Mouse (Mus musculus): ENCODE measurements around the gene Plxna4. TPM values are rescaled to one million over a fixed set of nuclear protein-coding genes. Genes with fewer than 3 reads are reported as not detected.

Gene Plxna4
- total RNA-seq, 1 experiment = 0.98 TPM

GRCm38 (mm10) chr6:32520097-32520496 lies 67.9 kb downstream of the Plxna4 start:
- in situ Hi-C loops (cut with MboI; ENCODE audit: low sequenced_read_pairs in 2 of 2, unreplicated experiment in 2 of 2) = no loop called here
- no peak for TF ChIP-seq HCFC1 (IDR thresholded peaks at IDR 0.05; ENCODE audit: borderline replicate concordance, insufficient read depth, low read length)
- no peak for TF ChIP-seq CHD2 (IDR thresholded peaks at IDR 0.05; ENCODE audit: low read depth, low read length)
- TF ChIP-seq ZNF384 (IDR thresholded peaks at IDR 0.05; ENCODE audit: low read depth, low read length) = no peak
- TF ChIP-seq ZC3H11A (IDR thresholded peaks at IDR 0.05; ENCODE audit: borderline replicate concordance, low read depth, low read length) = no peak
- no peak for TF ChIP-seq MAFK (IDR thresholded peaks at IDR 0.05; ENCODE audit: insufficient read depth, low read depth, low read length)
- Histone ChIP-seq H3K27ac (ENCODE audit: insufficient read depth, low read depth, low read length, poor library complexity, severe bottlenecking) (no peak overlapping the region), H3K9me3 (ENCODE audit: control insufficient read depth, insufficient read depth, low read depth, low read length) (no peaks in the 10 kb centered on the region), H3K4me3 (ENCODE audit: insufficient read depth in 1 of 2, low read depth in 1 of 2, low read length in 2 of 2, poor library complexity in 1 of 2, severe bottlenecking in 1 of 2) (no peak overlapping the region), H3K4me1 (ENCODE audit: control insufficient read depth in 2 of 2, insufficient read depth in 2 of 2, low read length in 2 of 2, poor library complexity in 1 of 2) (no peaks in the 10 kb centered on the region), H3K36me3 (ENCODE audit: control insufficient read depth, insufficient read depth, low read length, poor library complexity, severe bottlenecking) (no peaks in the 10 kb centered on the region), H3K9ac (ENCODE audit: insufficient read depth, low read depth, low read length, poor library complexity, severe bottlenecking) (no peak overlapping the region)
- no peak for DNase-seq (ENCODE audit: low read depth, low spot score)

GRCm38 (mm10) chr6:32518617-32519016 lies 69.4 kb downstream of the Plxna4 start:
- no peaks in the 10 kb centered on the region for H3K36me3 ChIP-seq (ENCODE audit: control insufficient read depth, insufficient read depth, low read length, poor library complexity, severe bottlenecking)
- H3K4me3 ChIP-seq (ENCODE audit: insufficient read depth in 1 of 2, low read depth in 1 of 2, low read length in 2 of 2, poor library complexity in 1 of 2, severe bottlenecking in 1 of 2) = no peak overlapping the region
- H3K4me1 ChIP-seq (ENCODE audit: control insufficient read depth in 2 of 2, insufficient read depth in 2 of 2, low read length in 2 of 2, poor library complexity in 1 of 2) = no peaks in the 10 kb centered on the region
- no peaks in the 10 kb centered on the region for H3K9me3 ChIP-seq (ENCODE audit: control insufficient read depth, insufficient read depth, low read depth, low read length)
- H3K9ac ChIP-seq (ENCODE audit: insufficient read depth, low read depth, low read length, poor library complexity, severe bottlenecking) = no peak overlapping the region
- no peak overlapping the region for H3K27ac ChIP-seq (ENCODE audit: insufficient read depth, low read depth, low read length, poor library complexity, severe bottlenecking)
- TF ChIP-seq MAFK (IDR thresholded peaks at IDR 0.05; ENCODE audit: insufficient read depth, low read depth, low read length) (no peak), CHD2 (IDR thresholded peaks at IDR 0.05; ENCODE audit: low read depth, low read length) (no peak), ZNF384 (IDR thresholded peaks at IDR 0.05; ENCODE audit: low read depth, low read length) (no peak), HCFC1 (IDR thresholded peaks at IDR 0.05; ENCODE audit: borderline replicate concordance, insufficient read depth, low read length) (no peak), ZC3H11A (IDR thresholded peaks at IDR 0.05; ENCODE audit: borderline replicate concordance, low read depth, low read length) (no peak)
- in situ Hi-C loops (cut with MboI; ENCODE audit: low sequenced_read_pairs in 2 of 2, unreplicated experiment in 2 of 2) = no loop called here
- no peak for DNase-seq (ENCODE audit: low read depth, low spot score)

GRCm38 (mm10) chr6:32514096-32514495 lies 73.9 kb downstream of the Plxna4 start:
- in situ Hi-C loops (cut with MboI; ENCODE audit: low sequenced_read_pairs in 2 of 2, unreplicated experiment in 2 of 2) = no loop called here
- H3K4me1 ChIP-seq (ENCODE audit: control insufficient read depth in 2 of 2, insufficient read depth in 2 of 2, low read length in 2 of 2, poor library complexity in 1 of 2) = no peaks in the 10 kb centered on the region
- no peak overlapping the region for H3K27ac ChIP-seq (ENCODE audit: insufficient read depth, low read depth, low read length, poor library complexity, severe bottlenecking)
- no peak for TF ChIP-seq HCFC1 (IDR thresholded peaks at IDR 0.05; ENCODE audit: borderline replicate concordance, insufficient read depth, low read length)
- H3K4me3 ChIP-seq (ENCODE audit: insufficient read depth in 1 of 2, low read depth in 1 of 2, low read length in 2 of 2, poor library complexity in 1 of 2, severe bottlenecking in 1 of 2) = no peak overlapping the region
- no peak overlapping the region for H3K9ac ChIP-seq (ENCODE audit: insufficient read depth, low read depth, low read length, poor library complexity, severe bottlenecking)
- no peaks in the 10 kb centered on the region for H3K9me3 ChIP-seq (ENCODE audit: control insufficient read depth, insufficient read depth, low read depth, low read length)
- no peak for DNase-seq (ENCODE audit: low read depth, low spot score)
- H3K36me3 ChIP-seq (ENCODE audit: control insufficient read depth, insufficient read depth, low read length, poor library complexity, severe bottlenecking) = no peaks in the 10 kb centered on the region

GRCm38 (mm10) chr6:32512010-32512409 lies 76.0 kb downstream of the Plxna4 start:
- H3K4me3 ChIP-seq (ENCODE audit: insufficient read depth in 1 of 2, low read depth in 1 of 2, low read length in 2 of 2, poor library complexity in 1 of 2, severe bottlenecking in 1 of 2) = no peak overlapping the region
- no peak overlapping the region for H3K9ac ChIP-seq (ENCODE audit: insufficient read depth, low read depth, low read length, poor library complexity, severe bottlenecking)
- no peaks in the 10 kb centered on the region for H3K36me3 ChIP-seq (ENCODE audit: control insufficient read depth, insufficient read depth, low read length, poor library complexity, severe bottlenecking)
- H3K4me1 ChIP-seq (ENCODE audit: control insufficient read depth in 2 of 2, insufficient read depth in 2 of 2, low read length in 2 of 2, poor library complexity in 1 of 2) = no peaks in the 10 kb centered on the region
- no peaks in the 10 kb centered on the region for H3K9me3 ChIP-seq (ENCODE audit: control insufficient read depth, insufficient read depth, low read depth, low read length)
- TF ChIP-seq ZC3H11A (IDR thresholded peaks at IDR 0.05; ENCODE audit: borderline replicate concordance, low read depth, low read length) (no peak), CHD2 (IDR thresholded peaks at IDR 0.05; ENCODE audit: low read depth, low read length) (no peak), MAFK (IDR thresholded peaks at IDR 0.05; ENCODE audit: insufficient read depth, low read depth, low read length) (no peak), ZNF384 (IDR thresholded peaks at IDR 0.05; ENCODE audit: low read depth, low read length) (no peak), HCFC1 (IDR thresholded peaks at IDR 0.05; ENCODE audit: borderline replicate concordance, insufficient read depth, low read length) (no peak)
- no peak overlapping the region for H3K27ac ChIP-seq (ENCODE audit: insufficient read depth, low read depth, low read length, poor library complexity, severe bottlenecking)
- DNase-seq (ENCODE audit: low read depth, low spot score) = no peak
- in situ Hi-C loops (cut with MboI; ENCODE audit: low sequenced_read_pairs in 2 of 2, unreplicated experiment in 2 of 2) = no loop called here

GRCm38 (mm10) chr6:32510924-32511323 lies 77.1 kb downstream of the Plxna4 start:
- in situ Hi-C loops (cut with MboI; ENCODE audit: low sequenced_read_pairs in 2 of 2, unreplicated experiment in 2 of 2) = no loop called here
- no peak for DNase-seq (ENCODE audit: low read depth, low spot score)
- TF ChIP-seq MAFK (IDR thresholded peaks at IDR 0.05; ENCODE audit: insufficient read depth, low read depth, low read length) (no peak), ZNF384 (IDR thresholded peaks at IDR 0.05; ENCODE audit: low read depth, low read length) (no peak), CHD2 (IDR thresholded peaks at IDR 0.05; ENCODE audit: low read depth, low read length) (no peak), HCFC1 (IDR thresholded peaks at IDR 0.05; ENCODE audit: borderline replicate concordance, insufficient read depth, low read length) (no peak), ZC3H11A (IDR thresholded peaks at IDR 0.05; ENCODE audit: borderline replicate concordance, low read depth, low read length) (no peak)
- Histone ChIP-seq H3K9me3 (ENCODE audit: control insufficient read depth, insufficient read depth, low read depth, low read length) (no peaks in the 10 kb centered on the region), H3K36me3 (ENCODE audit: control insufficient read depth, insufficient read depth, low read length, poor library complexity, severe bottlenecking) (no peaks in the 10 kb centered on the region), H3K9ac (ENCODE audit: insufficient read depth, low read depth, low read length, poor library complexity, severe bottlenecking) (no peak overlapping the region), H3K4me1 (ENCODE audit: control insufficient read depth in 2 of 2, insufficient read depth in 2 of 2, low read length in 2 of 2, poor library complexity in 1 of 2) (no peaks in the 10 kb centered on the region), H3K4me3 (ENCODE audit: insufficient read depth in 1 of 2, low read depth in 1 of 2, low read length in 2 of 2, poor library complexity in 1 of 2, severe bottlenecking in 1 of 2) (no peak overlapping the region), H3K27ac (ENCODE audit: insufficient read depth, low read depth, low read length, poor library complexity, severe bottlenecking) (no peak overlapping the region)

Measured in ES-E14 (cell line).